Mouse (Mus musculus) gastrocnemius, postnatal 10 days (tissue): ENCODE measurements at regions not wholly inside any gene's neighbourhood (a gene's known extent, or its start where the extent isn't known, plus 50 kb on each side); places are given as distances from the start of the nearest gene placed in this dataset.

Source experiments
- DNase-seq: peaks from one replicate; pipeline ENCODE4 v3.0.0; 2021; ENCODE audit warnings: mixed read lengths

DNA sequence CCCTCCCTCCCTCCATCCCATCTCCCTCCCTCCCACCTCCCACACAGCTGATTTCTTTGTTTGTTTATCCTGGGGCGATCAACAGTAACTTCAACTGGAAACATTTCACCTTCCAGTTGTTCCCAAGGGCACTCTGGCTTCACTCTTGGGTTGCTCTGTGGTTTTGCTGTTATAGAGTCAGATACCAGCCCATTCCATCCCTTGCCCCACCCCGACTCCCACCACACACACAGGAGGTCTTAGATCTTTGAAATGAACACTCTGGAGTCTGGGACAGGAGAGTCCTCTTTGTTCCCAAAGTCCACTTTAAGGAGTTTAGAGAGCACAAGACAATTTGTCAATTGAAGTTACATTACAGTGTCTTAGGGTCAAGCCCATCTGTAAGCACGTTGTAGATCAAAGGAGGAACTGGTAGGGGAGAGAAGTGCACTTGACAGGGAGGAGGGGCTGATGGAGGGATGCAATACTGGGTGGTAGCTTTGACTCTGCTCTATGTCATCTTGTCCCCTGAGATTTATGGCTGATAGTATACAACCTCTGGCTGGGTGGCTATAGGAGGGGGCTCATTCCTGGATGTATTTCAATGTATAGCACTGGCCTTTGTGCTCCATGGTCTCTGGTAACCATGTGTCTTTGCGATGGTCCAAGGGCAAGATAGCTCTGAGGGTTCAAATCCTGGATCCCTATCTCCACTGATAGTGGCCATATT lies 313.9 kb downstream of the Glrx3 start:
- DNase-seq: no peak

- DNase-seq: no peak
Observed at GRCm38 (mm10) chr7:137765961-137766360, 328.5 kb downstream of the Glrx3 start.

DNA sequence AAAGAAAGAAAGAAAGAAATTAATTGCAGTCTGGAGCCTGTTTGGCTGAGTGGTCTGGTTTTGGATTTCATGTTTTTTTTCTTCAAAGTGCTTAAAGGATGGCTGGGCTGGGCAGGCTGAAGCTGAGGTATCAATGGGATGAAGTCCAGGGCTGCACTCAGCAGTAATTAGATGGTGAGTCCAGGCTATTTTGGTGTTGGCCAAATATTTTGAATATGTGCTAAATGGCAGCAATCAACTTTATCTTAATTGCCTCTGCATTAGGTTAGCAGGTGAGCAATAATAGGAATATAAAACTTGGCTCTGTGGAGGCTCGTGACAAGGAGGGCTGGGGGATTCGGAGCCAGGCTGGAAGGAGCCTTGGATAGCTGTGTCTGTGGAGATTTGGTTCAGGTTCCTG lies 329.3 kb downstream of the Glrx3 start:
- DNase-seq: no peak

DNA sequence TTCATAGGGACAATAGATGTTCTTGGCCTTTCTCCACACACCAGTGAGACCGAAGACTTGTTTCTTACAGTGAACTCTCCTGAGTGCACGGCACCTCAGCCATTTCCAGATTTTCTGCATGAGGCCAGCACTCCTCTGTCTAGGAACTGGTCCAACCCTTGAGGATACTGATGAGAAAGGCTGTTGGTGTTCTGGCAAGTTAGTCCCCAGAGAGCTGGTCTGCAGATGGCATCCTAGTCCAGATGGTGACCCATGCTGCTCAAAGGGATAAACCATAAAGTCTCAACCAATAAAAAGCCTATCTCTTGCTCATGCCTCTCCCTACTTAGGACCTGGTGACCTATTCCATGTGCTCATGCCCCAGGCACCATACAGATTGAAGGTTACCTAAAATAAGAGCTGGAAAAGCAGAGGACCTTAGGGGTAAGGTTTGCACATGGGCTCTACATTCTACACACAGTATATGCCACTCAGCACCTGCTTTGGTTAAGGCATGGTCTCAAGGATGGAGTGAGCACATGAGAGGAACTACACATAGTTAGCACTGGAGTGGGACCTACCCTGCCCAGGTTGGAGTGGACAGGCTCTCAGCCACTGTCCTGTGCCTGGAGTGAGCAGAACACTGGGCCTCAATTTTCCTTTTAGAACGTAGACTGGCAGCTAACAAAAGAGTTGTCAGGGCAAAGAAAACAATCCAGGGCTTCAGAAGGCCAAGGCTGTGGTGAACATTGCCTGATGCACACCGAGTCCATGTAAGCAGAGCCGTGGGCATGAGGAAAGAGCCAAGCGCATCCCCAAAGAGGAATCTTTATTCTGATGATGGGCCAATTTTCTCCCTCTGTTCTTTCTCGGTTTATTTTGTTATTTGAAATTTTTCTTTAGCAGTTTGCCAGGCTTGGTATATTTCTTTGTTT lies 335.9 kb downstream of the Glrx3 start:
- no peak for DNase-seq

DNA sequence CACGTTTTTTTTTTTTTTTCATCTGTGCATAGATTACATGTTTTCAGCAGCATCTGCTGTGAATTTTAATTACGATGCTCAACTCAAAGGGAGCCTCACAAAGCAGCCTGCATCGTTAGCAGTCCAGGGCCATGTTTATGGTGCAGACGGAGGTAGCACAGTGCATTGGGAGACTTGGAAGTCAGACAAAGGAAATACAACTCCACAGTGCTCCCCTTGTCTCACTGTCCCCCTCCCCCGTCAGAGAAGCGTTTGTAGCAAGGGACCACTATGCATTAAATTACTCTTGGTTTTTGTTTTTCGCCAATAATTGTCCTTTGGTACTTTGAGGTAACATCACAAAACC lies 336.5 kb downstream of the Glrx3 start:
- no peak for DNase-seq

DNA sequence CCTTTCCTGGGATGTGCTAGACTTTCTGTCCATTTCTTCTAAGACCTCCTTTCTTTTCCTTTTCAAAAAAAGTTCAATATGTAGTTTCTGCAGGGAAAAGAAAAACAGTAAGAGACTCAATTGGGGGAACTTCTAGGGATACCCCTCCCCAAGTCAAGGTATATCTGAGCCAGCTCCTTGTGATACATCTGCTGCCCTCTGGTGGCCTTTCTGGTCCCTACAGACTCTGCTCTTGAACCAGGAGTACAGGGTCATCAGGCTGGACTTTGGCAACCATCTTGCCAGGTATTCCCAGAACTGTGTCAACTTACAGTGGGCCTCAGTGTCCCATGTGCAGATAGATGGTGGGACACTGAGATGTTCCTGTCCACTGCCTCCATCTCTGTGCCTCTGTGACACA lies 346.5 kb downstream of the Glrx3 start:
- DNase-seq: peak; percentile 45

DNA sequence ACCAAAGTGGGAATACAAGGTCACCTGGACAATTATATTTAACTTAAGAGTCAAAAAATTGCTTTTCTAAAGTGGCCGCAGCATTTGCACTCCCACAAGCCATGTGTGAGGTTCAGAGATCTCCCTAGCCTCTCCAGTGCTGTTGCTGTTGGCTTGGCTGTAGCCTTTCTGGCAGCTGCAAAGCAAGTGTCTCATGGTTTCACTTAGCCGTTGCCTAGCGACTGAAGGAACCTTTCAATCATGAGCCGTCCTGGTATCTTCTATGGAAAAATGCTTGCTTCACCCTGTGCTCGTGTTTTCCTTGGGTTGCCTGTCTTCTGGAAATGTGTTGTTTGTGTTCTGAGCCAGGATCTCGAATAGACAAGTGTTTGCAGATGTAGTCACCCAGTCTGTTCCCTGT lies 367.9 kb downstream of the Glrx3 start:
- DNase-seq: peak; percentile 25

GRCm38 (mm10) chr7:137812839-137813238 lies 375.4 kb downstream of the Glrx3 start:
- DNase-seq: no peak

DNA sequence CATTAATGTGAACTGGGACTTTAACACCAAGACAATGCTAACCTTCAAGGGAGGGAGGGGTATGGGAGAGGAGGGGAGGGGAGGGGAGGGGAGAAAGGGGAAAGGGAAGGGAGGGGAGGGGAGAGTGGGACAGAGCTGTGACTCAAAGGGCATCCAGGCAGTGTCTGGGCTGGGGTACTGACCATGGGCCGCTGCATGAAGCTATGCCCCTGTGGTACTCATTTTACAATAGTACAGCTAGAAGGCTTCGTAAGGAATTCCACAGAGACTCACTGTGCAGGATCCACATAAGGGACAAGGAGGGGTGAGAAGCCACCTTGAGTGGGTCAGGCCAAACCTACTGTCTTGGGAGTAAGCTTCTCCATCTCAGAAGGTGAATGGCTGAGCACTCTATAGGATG lies 403.1 kb downstream of the Glrx3 start:
- no peak for DNase-seq

- no peak for DNase-seq
Observed at GRCm38 (mm10) chr7:137841044-137841443, 403.6 kb downstream of the Glrx3 start.

GRCm38 (mm10) chr7:137841456-137842100 lies 404.2 kb downstream of the Glrx3 start:
- no peak for DNase-seq

DNA sequence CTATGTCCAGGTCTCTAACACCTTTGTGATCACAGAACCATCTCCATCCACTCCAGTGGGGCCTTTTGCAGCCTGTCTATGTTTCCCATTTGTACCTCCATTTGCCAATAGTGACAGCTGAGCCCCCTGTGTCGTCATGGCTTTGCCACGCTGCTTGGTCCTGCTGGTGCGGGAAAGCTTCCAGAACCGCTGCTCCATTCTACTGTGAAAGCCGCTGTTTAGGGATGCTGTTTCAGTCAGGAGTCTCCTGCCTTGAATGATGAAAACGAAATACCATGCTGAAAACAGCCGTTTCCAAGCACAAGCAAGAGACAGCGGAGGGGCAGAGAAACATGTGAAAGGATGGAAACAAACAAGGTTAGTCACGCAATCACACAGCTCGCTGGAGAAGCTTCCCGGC lies 410.4 kb downstream of the Glrx3 start:
- no peak for DNase-seq

- DNase-seq: no peak
Observed at GRCm38 (mm10) chr7:137851061-137851460, 413.6 kb downstream of the Glrx3 start.

DNA sequence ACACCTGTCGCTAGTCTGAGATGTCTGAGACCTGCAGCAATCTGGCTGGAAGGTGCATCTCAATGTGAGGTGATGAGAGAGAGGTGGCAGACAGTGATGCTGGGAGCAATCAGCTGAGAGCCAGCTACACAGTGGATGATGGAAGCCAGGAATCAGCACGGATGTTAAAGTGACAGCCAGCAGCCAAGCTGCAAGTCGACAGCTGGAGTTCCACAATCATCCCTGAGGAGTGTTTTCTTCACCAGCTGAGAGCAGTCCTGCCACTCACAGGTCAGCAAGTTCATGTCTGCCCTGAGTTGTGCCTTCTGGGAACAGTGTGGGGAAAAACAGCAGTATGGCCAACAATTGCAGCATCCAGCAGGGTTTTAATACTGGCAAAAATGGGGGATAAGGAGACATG lies 422.3 kb downstream of the Glrx3 start:
- DNase-seq: no peak

DNA sequence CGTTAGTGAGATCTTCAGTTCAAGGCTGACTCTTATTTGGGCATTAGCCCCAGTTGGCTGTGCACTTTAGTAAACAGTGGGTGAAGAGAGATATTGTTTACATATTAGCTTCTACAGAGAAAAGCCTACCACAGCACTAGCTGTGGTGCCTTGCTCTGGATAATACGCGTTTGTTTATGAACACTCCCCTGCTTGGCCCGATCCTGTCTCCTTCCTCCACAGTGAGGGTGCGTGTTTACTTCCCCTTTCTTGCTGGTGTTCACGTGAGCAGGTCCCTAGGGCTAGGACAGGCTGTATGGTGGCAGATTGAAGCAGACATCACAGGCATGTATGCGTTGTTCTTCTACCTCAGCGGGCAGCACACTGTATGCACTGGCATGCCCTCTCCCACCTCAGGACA lies 423.1 kb downstream of the Glrx3 start:
- no peak for DNase-seq

- DNase-seq: no peak
Observed at GRCm38 (mm10) chr7:137864912-137865311, 427.5 kb downstream of the Glrx3 start.

GRCm38 (mm10) chr7:137865457-137865856 lies 428.0 kb downstream of the Glrx3 start:
- no peak for DNase-seq

DNA sequence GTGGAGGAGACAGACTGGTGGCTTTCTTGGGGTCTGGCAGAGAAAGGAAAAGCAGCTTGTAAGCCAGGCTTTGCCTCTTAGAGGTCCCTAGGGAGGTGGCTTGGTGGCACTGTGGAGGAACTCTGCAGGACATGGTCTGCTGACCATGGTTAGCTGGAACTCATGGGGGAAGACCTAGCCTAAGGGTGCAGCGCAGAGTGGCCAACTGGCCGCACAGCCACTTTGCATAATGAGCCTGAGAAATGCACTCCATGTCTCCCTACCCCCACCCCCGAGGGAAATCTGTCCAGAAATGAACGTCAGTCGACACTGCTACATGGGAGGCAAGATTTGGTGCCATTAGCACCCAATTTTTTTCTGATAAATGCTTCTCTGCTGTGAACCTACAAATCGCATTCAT lies 429.5 kb downstream of the Glrx3 start:
- DNase-seq: no peak

DNA sequence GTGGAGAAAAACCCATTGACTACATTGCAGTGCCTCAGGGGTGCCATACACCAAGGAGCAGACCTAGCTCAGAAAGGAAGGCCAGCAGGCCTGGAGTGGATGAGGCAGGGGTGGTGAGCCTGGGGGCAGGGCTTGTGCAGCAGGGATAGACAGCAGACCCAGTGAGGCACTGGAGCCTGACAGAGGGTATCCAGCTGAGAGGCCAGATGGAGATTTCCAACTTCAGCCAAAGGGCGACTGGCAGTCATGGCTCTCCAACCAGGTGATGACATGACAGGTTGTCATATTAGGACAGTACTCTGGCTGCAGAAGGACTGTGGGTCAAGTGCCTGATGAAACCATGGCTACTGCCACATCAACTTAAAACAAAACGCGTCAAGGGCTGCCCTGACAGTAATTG lies 431.1 kb downstream of the Glrx3 start:
- no peak for DNase-seq

- DNase-seq: no peak
Observed at GRCm38 (mm10) chr7:137875306-137875705, 437.9 kb downstream of the Glrx3 start.

DNA sequence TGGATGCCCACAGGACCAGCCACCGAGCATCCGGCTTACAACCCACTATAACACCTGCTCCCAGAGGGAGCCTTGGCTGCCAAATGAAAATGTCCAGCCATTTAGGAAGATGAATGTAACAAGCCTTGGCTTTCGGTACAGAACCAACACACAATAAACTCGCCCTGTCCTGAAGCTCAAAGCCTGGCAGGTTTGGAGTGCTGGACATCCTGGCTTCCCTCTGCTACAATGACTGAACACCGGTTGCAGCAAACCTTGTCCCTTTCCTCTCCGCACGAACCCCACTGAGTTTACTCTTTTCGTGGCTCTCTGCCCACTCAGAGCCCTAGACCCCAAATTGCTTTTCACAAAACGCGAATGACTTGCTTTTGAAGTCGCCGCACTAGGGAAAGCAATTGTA lies 441.9 kb downstream of the Glrx3 start:
- no peak for DNase-seq

DNA sequence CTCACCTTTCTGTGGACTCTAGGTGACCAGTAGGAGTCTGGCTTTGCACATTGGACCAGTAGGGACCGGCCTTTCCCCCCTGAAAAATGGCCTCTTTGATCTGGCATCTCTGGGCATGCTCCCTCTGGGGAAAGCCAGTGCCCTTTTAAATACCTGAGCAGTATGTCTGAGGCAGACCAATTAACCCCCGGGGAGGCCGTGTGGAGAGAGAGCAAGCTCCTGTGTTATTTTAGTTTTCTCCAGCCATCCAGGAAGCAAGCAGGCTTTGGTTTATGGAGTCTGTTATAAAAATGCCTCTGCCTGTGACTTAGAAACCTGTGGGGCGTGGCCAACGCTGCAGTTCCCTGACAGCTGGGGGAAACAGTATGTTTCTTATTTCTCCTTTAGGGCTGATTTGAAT lies 445.5 kb downstream of the Glrx3 start:
- no peak for DNase-seq

- DNase-seq: no peak
Observed at GRCm38 (mm10) chr7:137883701-137884100, 446.3 kb downstream of the Glrx3 start.
